Mouse (Mus musculus) 416B (cell line): Measurements from ENCODE around the gene Dcaf6.
A peak's percentile ranks its signal among the peaks of the same experiment; 100 is the strongest.

Experiments
- DNase-seq: peaks from one replicate; pipeline ENCODE4 v3.0.0; 2011; ENCODE audit warnings: low read depth

Gene Dcaf6

DNA sequence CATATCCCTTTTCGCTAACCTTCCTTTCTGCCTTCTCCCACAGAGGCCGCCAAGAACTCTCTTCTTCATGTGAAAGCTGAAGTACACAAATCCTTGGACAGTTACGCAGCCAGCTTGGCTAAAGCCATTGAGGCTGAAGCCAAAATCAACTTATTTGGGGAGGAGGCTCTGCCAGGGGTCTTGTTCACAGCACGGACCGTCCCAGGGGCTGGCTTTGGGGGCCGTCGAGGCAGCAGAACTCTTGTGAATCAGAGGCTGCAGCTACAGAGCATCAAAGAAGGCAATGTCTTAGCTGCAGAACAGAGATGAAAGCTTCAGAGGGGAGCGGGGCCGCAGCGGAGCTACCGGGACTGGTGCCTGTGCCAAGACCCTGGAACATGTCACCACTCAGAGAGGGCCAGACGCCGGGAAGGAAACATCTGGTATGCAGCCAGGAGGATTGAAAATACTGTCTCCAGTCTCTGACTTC, 138.8 kb downstream of the Dcaf6 start:
- no peak for DNase-seq

DNA sequence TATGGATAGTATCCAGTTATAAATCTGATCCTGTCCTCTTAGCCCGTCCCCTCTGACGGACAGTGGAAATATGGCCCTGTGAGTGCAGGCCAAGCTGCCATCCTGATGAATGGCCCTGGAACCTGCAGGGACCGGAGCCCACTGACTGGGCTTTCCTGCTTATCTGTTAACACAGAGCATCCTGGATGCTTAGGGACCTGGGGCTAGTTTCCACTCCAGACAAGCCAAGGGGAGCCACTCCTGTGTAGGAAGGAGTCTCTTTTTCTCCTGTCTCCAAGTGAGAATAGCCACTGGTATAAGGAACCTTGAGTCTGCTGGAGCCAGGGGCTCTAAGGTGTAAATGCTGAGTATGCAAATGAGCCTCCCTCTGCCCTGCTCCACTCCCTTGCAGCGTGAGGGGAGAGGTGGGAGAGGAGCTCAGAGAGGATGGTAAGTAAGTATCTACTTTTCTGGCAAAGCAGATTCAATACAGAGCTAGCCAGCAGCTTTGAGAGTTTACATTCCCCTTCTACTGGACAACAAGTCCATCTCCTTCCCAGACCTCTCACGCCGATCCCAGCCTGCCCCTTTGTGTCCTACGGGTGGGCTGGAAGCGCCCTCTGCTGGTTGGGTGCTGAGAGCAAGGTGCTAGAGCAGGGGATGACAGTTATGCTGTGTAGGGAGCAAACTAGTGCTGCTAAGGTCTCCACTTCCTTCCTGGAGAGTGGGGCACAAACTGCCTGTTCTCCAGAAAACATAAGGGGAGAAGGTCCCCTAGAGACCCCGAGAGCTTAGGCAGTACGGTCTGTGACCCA, 139.9 kb downstream of the Dcaf6 start:
- DNase-seq, result peak; percentile 67

DNA sequence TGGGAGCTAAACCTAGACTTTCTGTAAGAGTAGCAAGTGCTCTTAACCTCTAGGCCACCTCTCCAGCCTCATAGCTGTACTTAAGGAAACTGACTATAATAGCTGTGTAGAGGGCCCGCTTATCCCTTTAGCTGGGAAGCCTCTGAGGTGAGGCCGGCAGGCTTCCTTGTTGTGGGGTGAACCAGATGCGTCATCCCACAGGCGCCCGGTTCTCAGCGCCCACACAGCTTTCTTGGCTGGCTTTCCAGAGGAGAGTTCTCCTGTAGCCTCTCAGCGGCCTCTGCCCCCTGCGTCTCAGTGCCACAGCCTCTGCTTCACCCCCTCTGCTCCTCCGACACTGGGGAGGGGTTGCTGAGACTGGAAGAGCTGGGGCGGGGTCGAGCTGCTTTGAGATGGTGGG, 143.9 kb downstream of the Dcaf6 start:
- no peak for DNase-seq

GRCm38 (mm10) chr1:165308180-165308579, 152.1 kb downstream of the Dcaf6 start:
- no peak for DNase-seq

- no peak for DNase-seq
Measured at GRCm38 (mm10) chr1:165304341-165304740, 155.9 kb downstream of the Dcaf6 start.

DNA sequence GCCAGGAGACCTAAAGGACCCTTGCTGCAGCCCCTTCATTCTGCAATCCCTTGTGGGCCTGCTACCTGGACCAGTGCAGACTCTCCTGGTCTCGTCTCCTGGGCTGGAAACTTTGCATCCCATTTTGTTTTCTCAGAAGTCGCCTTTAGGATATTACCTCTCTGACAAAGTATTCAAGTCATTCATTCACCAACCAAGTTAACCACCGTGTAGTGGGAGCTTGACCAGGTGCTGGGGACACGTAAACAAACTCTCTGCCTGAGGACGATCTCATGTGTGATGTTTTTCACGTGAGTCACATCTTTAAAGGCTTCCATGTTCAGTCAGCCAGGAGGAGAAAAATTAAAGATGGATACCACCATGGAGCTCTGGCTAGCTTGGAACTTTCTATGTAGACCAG, 157.1 kb downstream of the Dcaf6 start:
- DNase-seq, result no peak

GRCm38 (mm10) chr1:165302455-165303208, 157.6 kb downstream of the Dcaf6 start:
- no peak for DNase-seq

DNA sequence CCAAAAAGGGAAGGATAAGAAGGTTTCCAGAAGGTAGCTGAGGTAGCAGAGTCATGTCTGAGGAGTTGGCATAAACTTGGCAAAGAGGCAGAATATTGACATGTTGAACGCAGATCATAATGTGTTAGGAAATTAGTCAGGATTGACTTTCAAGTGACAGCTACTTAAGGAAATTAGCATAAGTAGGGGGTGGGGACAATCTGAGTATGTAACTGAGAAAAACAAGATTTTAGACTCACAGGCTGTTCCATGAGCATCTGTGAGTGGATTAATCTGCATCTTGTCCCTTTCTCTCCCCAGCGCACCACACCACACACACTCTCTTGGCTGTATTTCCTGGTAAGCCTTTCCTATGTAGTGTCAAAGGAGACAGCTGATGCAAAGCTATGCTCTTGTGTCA, 158.7 kb downstream of the Dcaf6 start:
- DNase-seq, result no peak

DNA sequence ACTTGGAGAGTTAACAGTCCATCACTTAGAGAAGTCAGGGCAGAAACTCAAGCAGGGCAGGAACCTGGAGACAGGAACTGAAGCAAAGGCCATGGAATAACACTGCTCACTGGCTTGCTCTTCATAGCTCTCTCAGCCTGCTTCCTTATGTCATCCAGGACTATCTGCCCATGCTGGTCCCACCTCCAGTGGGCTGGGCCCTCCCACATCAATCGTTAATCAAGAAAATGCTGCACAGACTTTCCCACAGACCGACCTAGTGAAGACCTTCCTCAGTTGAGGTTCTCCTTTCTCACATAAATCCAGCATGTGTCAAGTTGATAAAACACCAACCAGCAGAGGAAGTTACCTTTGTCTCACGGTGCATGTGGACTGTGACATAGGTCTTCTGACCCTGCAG, 159.2 kb downstream of the Dcaf6 start:
- DNase-seq, result no peak

DNA sequence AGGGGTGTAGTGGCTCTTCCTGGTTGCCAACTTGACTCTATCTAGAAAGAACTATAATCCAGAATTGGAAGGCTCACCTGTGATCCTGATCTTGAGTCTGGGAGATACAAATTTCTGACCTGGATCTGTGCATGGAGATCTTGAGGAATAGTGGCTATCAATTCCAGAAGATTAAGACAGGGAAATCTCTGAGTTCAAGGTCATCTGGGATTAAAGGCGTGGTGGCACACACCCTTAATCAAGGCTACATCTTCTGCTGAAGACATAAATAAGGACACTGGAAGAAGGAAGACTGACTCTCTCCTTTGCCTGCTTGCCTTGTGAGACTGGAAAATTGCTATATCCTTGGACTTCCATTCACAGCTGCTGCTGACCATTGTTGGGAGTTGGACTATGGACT, 164.8 kb downstream of the Dcaf6 start, which contains the start of gene Gpr161:
Gene Gpr161 (plus strand): TSS at position 301 of the 400 bp plus-strand sequence.
- no peak for DNase-seq

- no peak for DNase-seq
Measured at GRCm38 (mm10) chr1:165291606-165292005, 168.7 kb downstream of the Dcaf6 start.

GRCm38 (mm10) chr1:165289831-165290230, 170.4 kb downstream of the Dcaf6 start:
- peak; percentile 41 for DNase-seq

- no peak for DNase-seq
Measured at GRCm38 (mm10) chr1:165288165-165288564, 172.1 kb downstream of the Dcaf6 start.

GRCm38 (mm10) chr1:165284096-165284495, 176.2 kb downstream of the Dcaf6 start:
- DNase-seq, result no peak

DNA sequence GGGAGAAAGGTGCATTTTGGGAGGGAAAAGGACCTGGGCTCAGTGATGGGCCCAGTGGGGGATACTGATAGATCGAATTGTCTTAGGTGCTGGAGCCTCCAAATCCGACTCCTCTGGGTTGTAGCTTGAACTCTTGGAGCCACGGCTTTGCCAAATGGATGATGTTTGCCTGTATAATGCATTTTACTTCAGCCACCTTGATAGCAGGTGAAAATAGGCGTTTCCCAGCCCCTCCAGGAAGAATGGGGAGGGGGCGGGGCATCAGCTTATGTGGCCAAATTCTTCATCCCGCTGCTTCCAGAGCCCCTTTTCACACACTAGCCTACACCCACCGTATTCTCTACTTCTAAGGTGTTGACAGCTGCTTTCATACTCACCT, 177.3 kb downstream of the Dcaf6 start:
- DNase-seq, result no peak

GRCm38 (mm10) chr1:165282222-165282966, 177.9 kb downstream of the Dcaf6 start:
- no peak for DNase-seq

- peak; percentile 31 for DNase-seq
Measured at GRCm38 (mm10) chr1:165281351-165282221, 178.7 kb downstream of the Dcaf6 start.

DNA sequence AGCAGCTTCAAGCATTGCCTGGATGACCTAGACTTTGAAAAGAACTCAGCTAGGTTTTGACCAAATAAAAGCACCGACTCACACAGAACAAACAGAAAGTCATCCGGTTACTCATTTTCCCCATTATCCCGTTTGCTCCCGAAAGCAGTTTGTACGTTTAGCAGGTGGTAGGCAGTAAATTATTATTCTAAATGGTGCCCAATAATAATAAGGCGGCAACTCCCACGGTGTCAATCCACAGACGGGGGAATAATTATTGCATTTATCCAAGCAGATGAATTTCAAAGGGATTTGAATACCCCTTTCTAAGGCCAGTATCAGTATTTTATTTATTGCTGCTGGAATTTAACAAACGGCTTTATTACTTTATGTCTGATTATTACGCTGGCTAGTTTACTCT, 179.5 kb downstream of the Dcaf6 start:
- DNase-seq, result no peak
